Mouse (Mus musculus): ENCODE measurements at regions not wholly inside any gene's neighbourhood (a gene's known extent, or its start where the extent isn't known, plus 50 kb on each side); places are given as distances from the start of the nearest gene placed in this dataset.
"Not testable (repeated sequence)": the region's sequence is repeated elsewhere in the genome, so short reads cannot be mapped to it uniquely, and the experiment has no call there.

GRCm38 (mm10) chr11:10006881-10007280 is 815.1 kb downstream of the Abca13 start:
- Histone ChIP-seq H3K27me3 (ENCODE audit: insufficient read depth, low read length) (no peaks in the 10 kb centered on the region), H3K4me3 (ENCODE audit: low read depth, low read length) (no peak overlapping the region), H3K27ac (ENCODE audit: low read depth, low read length) (no peak overlapping the region), H3K36me3 (ENCODE audit: insufficient read depth) (no peaks in the 10 kb centered on the region), H3K9ac (no peak overlapping the region), H3K4me2 (ENCODE audit: low read depth) (no peak overlapping the region), H3K4me1 (ENCODE audit: insufficient read depth) (no peaks in the 10 kb centered on the region), H3K9me3 (ENCODE audit: low read length) (no peaks in the 10 kb centered on the region)
- TF ChIP-seq CTCF (IDR thresholded peaks at IDR 0.05; ENCODE audit: low read depth): no peak
- WGBS: 76% methylated on average over 3 of the region's 3 CpGs
- DNase-seq (no peak), ATAC-seq (no peak)

DNA sequence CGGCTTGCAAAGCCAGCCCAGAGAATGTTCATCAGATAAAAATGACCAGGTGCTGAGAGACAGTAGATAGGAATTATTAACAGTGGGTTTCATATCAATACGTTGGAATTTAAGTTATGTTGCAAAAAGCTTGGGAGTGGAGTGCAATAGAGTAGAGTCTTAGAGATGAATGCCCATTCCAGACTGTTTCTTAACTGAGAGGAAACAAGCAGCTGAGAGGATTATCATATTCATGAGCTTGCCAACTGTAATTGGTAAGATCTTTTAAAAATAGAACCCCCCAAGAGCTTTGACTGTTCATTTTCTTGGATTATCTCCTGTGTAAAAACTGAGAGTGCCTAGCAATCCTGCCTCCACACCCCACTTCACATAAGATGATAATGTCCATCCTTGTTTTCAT is 854.9 kb downstream of the Abca13 start:
- H3K4me3 ChIP-seq (ENCODE audit: low read depth, low read length): no peak overlapping the region
- DNase-seq (peak; percentile 26), ATAC-seq (peak; percentile 90)
- TF ChIP-seq CTCF (IDR thresholded peaks at IDR 0.05; ENCODE audit: low read depth): no peak
- H3K9me3 ChIP-seq (ENCODE audit: low read length): no peaks in the 10 kb centered on the region
- H3K27ac ChIP-seq (ENCODE audit: low read depth, low read length): no peak overlapping the region
- no peaks in the 10 kb centered on the region for H3K36me3 ChIP-seq (ENCODE audit: insufficient read depth)
- H3K9ac ChIP-seq: no peak overlapping the region
- no peak overlapping the region for H3K4me2 ChIP-seq (ENCODE audit: low read depth)
- H3K27me3 ChIP-seq (ENCODE audit: insufficient read depth, low read length): no peaks in the 10 kb centered on the region
- no peaks in the 10 kb centered on the region for H3K4me1 ChIP-seq (ENCODE audit: insufficient read depth)
- 35% methylated on average over 2 of the region's 2 CpGs for WGBS

DNA sequence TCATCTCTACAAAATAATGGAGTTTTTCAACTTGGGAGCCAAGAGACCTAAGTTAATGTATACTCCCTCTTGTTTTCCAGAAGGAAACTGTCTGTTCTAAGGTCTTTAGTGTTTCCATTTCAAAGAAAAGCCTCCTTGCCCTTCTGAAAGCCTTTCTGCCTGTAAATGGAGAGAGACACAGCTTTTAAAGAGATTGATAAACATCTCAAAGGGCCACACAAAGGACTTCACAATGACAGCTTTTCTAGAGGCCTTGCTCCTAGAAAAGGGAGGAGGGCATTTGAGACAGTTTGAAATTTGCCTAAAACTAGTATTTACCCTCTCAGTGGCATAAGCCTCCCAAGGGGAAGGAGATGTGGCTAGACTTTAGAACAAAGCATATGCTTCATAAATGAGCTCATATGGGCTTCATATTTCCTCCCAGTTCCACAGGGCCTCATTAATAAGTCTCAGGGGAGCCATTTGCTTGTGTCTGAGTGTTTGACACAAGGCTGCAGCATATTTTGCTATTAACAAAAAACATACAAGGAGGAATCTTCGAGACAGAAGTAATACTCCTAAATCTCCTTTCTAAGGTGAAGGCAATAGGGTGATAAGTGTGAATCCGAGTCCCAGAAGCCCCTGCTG is 860.0 kb downstream of the Abca13 start:
- no peak for ATAC-seq
- no peak overlapping the region for H3K4me2 ChIP-seq (ENCODE audit: low read depth)
- 55% methylated on average over 2 of the region's 2 CpGs for WGBS
- H3K9me3 ChIP-seq (ENCODE audit: low read length): no peaks in the 10 kb centered on the region
- no peaks in the 10 kb centered on the region for H3K4me1 ChIP-seq (ENCODE audit: insufficient read depth)
- TF ChIP-seq CTCF (IDR thresholded peaks at IDR 0.05; ENCODE audit: low read depth): no peak
- H3K27me3 ChIP-seq (ENCODE audit: insufficient read depth, low read length): no peaks in the 10 kb centered on the region
- H3K4me3 ChIP-seq (ENCODE audit: low read depth, low read length): no peak overlapping the region
- no peaks in the 10 kb centered on the region for H3K36me3 ChIP-seq (ENCODE audit: insufficient read depth)
- H3K9ac ChIP-seq: no peak overlapping the region
- no peak overlapping the region for H3K27ac ChIP-seq (ENCODE audit: low read depth, low read length)
- no peak for DNase-seq

DNA sequence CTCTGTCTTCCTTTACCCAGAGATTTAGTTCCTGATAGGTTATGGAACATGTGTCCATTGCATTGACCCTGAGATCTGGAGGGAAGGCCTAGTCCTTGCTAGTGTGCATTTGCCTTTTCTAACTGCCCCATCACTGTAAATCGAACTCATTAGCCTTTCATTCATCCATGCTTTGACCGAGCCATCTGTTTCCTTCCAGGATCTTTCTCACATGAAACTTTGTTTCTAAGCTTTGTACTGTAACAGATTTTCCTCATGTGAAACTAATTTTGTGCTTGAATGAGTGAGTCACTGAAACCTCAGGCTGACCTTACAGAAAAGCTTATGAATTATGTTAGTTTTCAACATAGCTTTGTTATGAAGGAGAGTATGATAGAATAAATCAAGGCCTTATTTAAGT is 880.1 kb downstream of the Abca13 start:
- DNase-seq: no peak
- H3K4me2 ChIP-seq (ENCODE audit: low read depth): no peak overlapping the region
- H3K36me3 ChIP-seq (ENCODE audit: insufficient read depth): no peaks in the 10 kb centered on the region
- no peak overlapping the region for H3K9ac ChIP-seq
- no peak for TF ChIP-seq CTCF (IDR thresholded peaks at IDR 0.05; ENCODE audit: low read depth)
- no peak for ATAC-seq
- H3K4me1 ChIP-seq (ENCODE audit: insufficient read depth): no peaks in the 10 kb centered on the region
- WGBS: 71% methylated on average over 2 of the region's 2 CpGs
- H3K9me3 ChIP-seq (ENCODE audit: low read length): no peaks in the 10 kb centered on the region
- H3K4me3 ChIP-seq (ENCODE audit: low read depth, low read length): no peak overlapping the region
- H3K27me3 ChIP-seq (ENCODE audit: insufficient read depth, low read length): no peaks in the 10 kb centered on the region
- no peak overlapping the region for H3K27ac ChIP-seq (ENCODE audit: low read depth, low read length)

DNA sequence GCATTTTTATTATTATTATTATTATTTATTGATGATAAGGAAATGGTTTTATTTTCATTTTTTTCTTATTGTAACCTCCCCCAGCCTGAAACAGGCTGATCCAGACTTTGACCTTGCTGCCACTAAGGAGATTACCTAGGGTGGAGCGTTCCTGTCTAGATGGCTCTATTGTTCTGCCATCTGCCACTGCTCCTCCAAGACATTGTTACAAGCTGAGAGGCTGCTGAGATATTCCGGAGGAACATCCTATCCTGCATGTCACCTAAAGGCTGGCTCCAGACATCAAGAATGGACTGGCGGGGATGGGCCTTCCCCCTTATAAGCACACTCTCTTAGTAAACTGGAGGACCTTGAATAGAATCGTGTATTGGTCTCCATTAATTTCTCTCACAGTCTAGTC is 896.2 kb downstream of the Abca13 start:
- TF ChIP-seq CTCF (IDR thresholded peaks at IDR 0.05; ENCODE audit: low read depth): no peak
- no peak overlapping the region for H3K27ac ChIP-seq (ENCODE audit: low read depth, low read length)
- no peaks in the 10 kb centered on the region for H3K9me3 ChIP-seq (ENCODE audit: low read length)
- no peak overlapping the region for H3K4me3 ChIP-seq (ENCODE audit: low read depth, low read length)
- no peaks in the 10 kb centered on the region for H3K4me1 ChIP-seq (ENCODE audit: insufficient read depth)
- WGBS: 81% methylated on average over 4 of the region's 4 CpGs
- no peak overlapping the region for H3K9ac ChIP-seq
- no peaks in the 10 kb centered on the region for H3K36me3 ChIP-seq (ENCODE audit: insufficient read depth)
- no peak for ATAC-seq
- no peak for DNase-seq
- H3K4me2 ChIP-seq (ENCODE audit: low read depth): no peak overlapping the region
- no peaks in the 10 kb centered on the region for H3K27me3 ChIP-seq (ENCODE audit: insufficient read depth, low read length)

GRCm38 (mm10) chr11:10102314-10102713 is 910.6 kb downstream of the Abca13 start:
- H3K4me2 ChIP-seq (ENCODE audit: low read depth); H3K27me3 ChIP-seq (ENCODE audit: insufficient read depth, low read length); H3K4me3 ChIP-seq (ENCODE audit: low read depth, low read length); H3K9me3 ChIP-seq (ENCODE audit: low read length); H3K36me3 ChIP-seq (ENCODE audit: insufficient read depth); H3K27ac ChIP-seq (ENCODE audit: low read depth, low read length); H3K9ac ChIP-seq; ATAC-seq; H3K4me1 ChIP-seq (ENCODE audit: insufficient read depth); DNase-seq: not testable (repeated sequence)
- 91% methylated on average over 8 of the region's 8 CpGs for WGBS

DNA sequence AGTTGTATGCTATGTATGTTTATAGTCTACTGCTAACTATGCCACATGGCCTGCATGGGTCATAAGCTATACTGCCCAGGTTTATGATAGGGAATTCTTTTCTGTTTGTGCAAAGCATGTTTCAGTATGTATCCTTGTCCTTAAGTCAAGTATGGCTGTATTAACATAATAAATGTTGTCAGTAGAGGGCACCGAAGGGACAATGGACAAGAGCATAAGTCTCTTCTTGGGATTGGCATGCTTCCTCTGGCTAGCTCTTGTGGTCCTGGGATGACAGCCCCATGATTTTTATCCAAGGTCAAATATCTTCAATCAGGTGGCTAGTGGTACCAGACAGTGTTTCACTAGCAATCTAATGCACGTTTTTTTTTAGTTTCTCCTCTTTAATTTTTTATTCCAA is 913.3 kb downstream of the Abca13 start:
- H3K27ac ChIP-seq (ENCODE audit: low read depth, low read length): no peak overlapping the region
- H3K27me3 ChIP-seq (ENCODE audit: insufficient read depth, low read length): no peaks in the 10 kb centered on the region
- H3K4me1 ChIP-seq (ENCODE audit: insufficient read depth): no peaks in the 10 kb centered on the region
- H3K36me3 ChIP-seq (ENCODE audit: insufficient read depth): no peaks in the 10 kb centered on the region
- H3K4me3 ChIP-seq (ENCODE audit: low read depth, low read length): no peak overlapping the region
- no peak overlapping the region for H3K9ac ChIP-seq
- no peak for TF ChIP-seq CTCF (IDR thresholded peaks at IDR 0.05; ENCODE audit: low read depth)
- 85% methylated on average over 2 of the region's 2 CpGs for WGBS
- H3K9me3 ChIP-seq (ENCODE audit: low read length): no peaks in the 10 kb centered on the region
- H3K4me2 ChIP-seq (ENCODE audit: low read depth): no peak overlapping the region
- DNase-seq (no peak), ATAC-seq (no peak)

DNA sequence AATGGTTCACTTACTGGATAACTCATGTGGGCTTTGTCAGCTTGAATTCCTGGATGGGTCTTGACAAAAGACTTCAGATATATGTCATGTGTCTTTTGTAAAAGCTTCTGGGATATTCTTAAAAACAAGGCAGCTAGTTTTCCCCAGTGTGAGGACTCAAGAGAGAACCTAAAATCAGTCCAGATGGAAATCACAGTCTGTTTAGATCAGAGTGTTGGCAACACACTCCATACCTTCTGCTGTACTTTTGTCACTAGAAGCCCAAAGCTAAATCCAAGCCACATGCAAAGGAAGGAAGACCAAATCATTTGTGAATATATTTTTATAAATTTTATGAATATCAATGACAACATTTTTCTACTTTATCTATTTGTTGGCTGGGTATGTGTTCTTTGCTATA is 950.4 kb downstream of the Abca13 start:
- Histone ChIP-seq H3K27me3 (ENCODE audit: insufficient read depth, low read length) (no peaks in the 10 kb centered on the region), H3K4me2 (ENCODE audit: low read depth) (no peak overlapping the region), H3K4me1 (ENCODE audit: insufficient read depth) (no peaks in the 10 kb centered on the region), H3K9me3 (ENCODE audit: low read length) (0 out of 2 replicates have a peak, but pooled peaks cover 5% of the 10 kb centered on the region), H3K9ac (no peak overlapping the region), H3K27ac (ENCODE audit: low read depth, low read length) (no peak overlapping the region), H3K4me3 (ENCODE audit: low read depth, low read length) (no peak overlapping the region), H3K36me3 (ENCODE audit: insufficient read depth) (no peaks in the 10 kb centered on the region)
- ATAC-seq (peak; percentile 71), DNase-seq (peak; percentile 65)
- no peak for TF ChIP-seq CTCF (IDR thresholded peaks at IDR 0.05; ENCODE audit: low read depth)
